Mouse (Mus musculus): ENCODE results near the gene Senp3.
"Not testable (repeated sequence)": the region's sequence is repeated elsewhere in the genome, so short reads cannot be mapped to it uniquely, and the experiment has no call there.

Senp3 gene

DNA sequence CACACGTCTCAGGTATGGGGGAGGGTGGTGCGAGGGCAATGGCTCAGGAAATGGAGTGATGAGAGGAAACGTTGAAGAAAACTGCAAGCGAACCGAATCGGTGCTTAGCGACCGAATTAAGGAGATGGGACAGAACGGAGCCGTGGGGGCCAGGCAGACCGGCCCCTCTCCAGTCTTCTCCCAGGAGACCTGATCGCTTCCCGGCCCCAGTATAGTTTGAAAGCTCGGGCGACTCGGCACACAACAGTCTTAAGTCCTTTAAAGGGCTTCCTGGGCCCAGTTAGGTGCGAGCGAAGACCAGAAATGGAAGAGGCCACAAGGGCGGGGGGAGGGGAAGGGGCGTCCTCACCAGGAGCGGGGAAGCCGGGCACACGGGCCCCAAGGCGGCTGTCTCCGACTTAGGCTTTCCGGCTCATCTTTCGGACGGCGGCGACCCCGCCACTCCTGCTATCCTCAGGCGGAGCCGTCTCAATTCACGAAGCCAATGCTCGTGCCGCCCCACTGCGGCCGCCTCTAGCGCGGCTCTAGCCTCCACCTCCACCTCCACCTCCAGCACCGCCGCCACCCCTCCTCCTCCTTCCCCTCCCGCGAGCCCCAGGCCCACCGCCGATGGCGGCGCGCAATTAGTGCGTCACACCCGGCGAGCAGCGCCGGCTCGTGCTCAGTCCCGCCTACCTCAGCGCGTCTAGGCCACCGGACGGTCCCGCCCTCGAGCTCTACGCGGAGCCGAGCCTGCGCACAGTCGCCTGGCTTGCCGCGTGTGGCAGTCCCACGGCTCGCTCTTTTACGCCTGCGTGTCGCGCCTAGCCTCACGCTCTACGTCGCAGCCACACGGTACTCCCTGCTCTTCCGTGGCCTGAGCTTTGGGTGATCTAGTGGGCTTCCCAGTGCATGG, at the start of gene Senp3:
Gene Senp3 (minus strand): TSS at position 771 of the 895 bp plus-strand sequence.
- in situ Hi-C loops (cut with MboI) = no loop called here

DNA sequence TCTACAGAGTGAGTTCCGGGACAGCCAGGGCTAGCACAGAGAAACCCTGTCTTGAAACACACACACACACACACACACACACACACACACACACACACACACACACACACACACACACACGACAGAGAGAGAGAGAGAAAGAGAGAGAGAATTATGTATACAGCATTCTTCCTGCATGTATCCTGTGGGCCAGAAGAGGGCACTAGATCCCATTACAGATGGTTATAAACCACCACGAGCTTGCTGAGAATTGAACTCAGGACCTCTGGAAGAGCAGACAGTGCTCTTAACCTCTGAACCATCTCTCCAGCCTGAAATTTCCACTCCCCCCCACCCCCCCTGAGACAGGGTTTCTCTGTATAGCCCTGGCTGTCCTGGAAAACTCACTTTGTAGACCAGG, 49.5 kb upstream of the Senp3 start:
- in situ Hi-C loops (cut with MboI) = not testable (repeated sequence)

GRCm38 (mm10) chr11:69729063-69729462, 47.2 kb upstream of the Senp3 start:
- in situ Hi-C loops (cut with MboI) = no loop called here

DNA sequence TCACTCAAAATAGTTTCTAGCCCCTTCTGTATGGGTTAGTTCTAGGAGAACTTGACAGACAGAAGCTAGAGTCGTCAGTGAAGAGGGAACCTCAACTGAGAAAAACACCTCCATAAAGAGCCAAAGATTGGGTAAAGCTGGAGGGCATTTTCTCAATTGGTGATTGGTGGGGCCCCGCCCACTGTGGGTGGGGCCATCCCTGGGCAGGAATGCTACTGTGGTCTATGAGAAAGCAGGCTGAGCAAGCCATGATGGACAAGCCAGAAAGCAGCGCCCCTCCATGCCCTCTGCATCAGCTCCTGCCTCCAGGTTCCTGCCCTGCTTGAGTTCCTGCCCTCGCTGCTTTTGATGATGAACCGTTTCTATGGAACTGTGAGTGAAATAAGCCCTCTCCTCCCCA, 44.1 kb upstream of the Senp3 start:
- in situ Hi-C loops (cut with MboI) = no loop called here

GRCm38 (mm10) chr11:69723074-69723473, 41.2 kb upstream of the Senp3 start:
- in situ Hi-C loops (cut with MboI) = no loop called here

DNA sequence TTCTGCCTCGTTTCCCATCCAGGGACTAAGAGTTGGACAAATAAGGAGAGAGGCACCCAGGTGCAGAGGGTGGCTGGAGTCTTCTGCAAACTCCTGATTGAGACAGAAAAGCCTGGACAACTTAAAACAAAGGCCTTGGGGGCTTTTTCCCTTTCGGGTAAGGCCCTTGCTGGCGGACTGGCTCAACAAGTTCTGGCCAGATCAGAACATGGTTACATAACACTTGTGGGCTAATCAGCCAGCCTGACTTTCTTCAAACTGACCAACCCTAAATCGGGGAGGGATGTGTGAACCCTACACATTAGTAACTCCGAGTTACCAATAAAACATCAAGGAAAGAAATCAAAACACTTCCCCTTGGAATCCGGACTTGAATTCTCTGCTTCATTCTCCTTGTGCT, 39.0 kb upstream of the Senp3 start:
- in situ Hi-C loops (cut with MboI) = no loop called here

DNA sequence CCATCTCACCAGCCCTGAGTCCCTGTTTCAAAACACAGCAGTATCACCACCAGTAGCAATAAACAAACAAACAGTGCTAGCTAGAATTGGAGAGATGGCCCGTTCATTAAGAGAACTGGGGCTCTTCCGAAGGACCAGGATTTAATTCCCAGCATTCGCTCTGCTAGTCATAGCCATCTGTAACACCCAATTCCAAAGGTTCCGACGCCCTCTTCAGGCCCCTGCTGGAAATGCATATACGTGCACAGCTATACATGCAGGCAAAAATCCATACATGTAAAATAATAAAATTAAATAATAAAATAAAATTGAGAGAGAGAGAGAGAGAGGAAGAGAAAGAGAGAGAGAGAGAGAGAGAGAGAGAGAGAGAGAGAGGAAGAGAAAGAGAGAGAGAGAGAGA, 37.5 kb upstream of the Senp3 start:
- in situ Hi-C loops (cut with MboI) = no loop called here

DNA sequence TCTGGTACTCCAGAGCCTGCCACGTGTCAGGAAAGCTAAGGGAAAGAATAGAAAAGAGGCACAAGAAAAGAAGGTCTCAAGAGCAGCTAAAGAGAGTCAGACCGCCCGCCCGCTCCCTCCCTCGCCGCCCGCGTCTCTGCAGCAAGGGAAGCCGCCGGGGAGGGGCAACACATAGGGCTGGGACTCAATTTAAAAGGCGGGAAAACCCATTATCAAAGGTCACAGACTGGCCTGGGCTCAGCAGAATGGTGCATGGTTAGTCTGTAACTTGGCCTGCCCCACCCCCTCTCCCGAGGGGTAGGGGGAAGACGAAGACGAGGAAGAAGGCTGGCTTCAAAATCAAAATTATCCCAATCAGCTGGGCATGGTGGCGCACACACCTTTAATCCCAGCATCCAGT, 36.8 kb upstream of the Senp3 start:
- in situ Hi-C loops (cut with MboI) = no loop called here

GRCm38 (mm10) chr11:69716953-69717352, 35.1 kb upstream of the Senp3 start:
- in situ Hi-C loops (cut with MboI) = no loop called here

GRCm38 (mm10) chr11:69715929-69716328, 34.0 kb upstream of the Senp3 start:
- in situ Hi-C loops (cut with MboI) = no loop called here

DNA sequence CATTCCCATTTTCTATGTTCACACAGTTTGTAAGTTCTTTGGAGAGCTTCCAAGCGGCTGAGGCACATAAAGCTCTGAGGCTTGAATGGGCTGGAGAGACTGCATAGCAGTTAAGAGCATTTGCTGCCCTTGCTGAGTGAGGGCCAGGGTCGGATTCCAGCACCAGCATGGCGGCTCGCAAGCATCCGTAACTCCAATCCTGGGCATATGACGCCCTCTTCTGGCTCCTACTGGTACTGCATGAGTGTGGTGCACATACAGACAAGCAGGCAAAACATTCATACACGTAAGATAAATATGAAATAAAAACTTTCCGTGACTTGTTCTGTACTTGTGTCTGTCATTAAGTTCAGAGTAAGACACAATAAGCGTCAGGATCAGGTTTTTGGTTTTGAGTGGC, 33.6 kb upstream of the Senp3 start:
- in situ Hi-C loops (cut with MboI) = no loop called here

DNA sequence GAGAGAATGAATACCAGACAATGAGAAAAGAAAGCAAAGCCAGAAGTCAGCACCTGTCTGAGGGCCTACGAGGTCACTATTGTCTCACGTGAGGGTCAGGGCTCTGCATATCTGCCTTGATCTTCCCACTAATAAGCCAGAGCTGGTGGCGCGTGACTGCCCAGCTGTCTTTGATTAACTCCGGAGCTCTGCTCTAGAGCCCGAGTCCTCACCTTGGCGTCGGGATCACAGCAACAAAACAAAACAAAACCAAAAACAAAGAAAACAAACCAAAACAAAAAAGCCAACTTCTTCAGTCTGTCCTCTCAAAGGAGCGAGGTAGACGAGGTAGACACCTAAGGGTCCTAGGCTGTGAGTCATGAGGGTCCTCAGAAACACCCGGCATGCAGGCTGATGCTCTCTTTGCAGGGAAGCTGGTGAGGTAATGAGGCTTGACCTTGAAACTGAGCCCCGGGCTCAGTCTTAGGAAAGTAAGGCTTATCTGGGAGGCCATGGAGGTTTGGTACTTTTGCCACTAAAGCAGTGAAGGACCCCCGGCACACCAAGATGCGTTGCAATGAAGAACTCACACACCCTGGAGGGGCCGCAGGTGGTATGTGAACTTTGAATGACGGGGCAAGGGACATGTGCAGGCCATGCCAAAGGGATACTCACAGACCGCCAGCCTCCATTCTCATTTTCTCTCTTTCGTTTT, 32.9 kb upstream of the Senp3 start:
- in situ Hi-C loops (cut with MboI) = no loop called here

DNA sequence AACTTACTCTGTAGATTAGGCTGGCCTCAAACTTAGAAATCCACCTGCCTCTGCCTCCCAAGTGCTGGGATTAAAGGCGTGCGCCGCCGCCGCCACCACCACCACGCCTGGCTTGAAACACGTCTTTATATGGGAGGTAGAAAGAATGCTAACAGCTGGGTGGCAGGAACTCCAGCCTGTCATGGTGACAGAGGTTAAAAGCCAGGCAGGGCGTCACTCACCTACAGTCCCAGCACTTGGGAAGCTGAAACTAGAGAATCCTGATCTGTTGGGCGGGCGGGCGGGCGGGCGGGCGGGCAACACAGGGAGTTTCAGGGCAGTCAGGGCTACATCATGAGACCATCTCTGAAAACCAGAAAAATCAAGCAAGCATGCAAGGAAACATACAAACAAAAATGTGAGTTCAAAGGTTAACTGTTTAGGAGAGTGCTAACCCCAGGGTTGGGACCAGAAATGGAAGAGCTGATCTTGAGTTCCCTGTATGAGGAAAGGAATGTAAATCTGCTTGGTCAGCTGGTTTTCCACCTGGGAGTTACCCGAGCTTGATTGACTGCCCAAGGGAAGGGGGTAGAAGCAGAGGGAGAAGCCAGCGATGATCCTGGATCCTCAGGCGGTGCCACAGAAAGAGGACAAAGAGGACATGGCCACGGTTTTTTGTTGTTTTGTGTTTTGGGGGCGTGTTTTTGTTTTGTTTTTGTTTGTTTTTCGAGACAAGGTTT, 31.2 kb upstream of the Senp3 start:
- in situ Hi-C loops (cut with MboI) = no loop called here

- in situ Hi-C loops (cut with MboI) = no loop called here
Observed at GRCm38 (mm10) chr11:69711082-69711481, 29.2 kb upstream of the Senp3 start.

GRCm38 (mm10) chr11:69710470-69710869, 28.6 kb upstream of the Senp3 start:
- in situ Hi-C loops (cut with MboI) = no loop called here

DNA sequence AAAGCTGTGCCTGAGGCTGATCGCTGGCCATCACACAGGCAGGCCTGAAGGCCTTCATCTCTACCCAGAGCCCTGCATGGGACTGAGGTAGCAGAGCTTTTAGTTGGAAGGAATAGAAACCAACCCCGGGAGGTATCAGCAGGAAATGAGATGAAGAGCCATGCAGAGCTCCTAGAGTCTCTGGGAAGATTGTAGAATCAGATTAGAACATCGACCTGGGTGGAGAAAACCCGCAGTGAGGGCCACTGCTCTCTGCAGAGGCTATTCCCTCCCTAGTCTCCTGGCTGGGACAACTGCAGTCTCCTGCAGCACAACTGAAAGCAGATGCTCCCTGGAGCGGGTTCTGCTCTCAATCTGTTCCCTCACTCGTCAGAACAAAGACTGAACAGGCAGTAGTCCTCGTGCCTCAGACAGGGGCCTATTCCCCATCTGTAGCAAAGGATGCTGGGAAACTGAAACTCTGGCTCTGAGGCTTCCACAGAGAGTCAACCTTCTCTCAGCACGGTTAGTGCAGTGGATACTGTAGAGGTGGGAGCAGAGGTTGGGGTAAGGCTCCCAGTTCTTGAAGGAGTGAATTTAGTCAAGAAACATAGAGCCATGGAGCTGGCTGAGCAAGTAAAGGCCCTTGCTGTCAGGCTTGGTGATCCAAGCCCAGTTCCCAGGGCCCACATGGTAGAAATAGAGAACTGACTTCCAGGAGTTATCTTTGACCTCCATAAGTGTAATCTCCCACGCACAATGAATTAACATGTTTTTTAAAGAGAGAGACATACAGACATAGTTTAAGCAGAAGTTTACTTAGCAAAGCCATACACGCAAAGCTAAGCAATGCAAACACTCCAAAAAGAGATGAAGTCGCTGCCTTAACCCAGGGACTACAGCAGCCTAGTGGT, 27.9 kb upstream of the Senp3 start:
- in situ Hi-C loops (cut with MboI) = no loop called here

DNA sequence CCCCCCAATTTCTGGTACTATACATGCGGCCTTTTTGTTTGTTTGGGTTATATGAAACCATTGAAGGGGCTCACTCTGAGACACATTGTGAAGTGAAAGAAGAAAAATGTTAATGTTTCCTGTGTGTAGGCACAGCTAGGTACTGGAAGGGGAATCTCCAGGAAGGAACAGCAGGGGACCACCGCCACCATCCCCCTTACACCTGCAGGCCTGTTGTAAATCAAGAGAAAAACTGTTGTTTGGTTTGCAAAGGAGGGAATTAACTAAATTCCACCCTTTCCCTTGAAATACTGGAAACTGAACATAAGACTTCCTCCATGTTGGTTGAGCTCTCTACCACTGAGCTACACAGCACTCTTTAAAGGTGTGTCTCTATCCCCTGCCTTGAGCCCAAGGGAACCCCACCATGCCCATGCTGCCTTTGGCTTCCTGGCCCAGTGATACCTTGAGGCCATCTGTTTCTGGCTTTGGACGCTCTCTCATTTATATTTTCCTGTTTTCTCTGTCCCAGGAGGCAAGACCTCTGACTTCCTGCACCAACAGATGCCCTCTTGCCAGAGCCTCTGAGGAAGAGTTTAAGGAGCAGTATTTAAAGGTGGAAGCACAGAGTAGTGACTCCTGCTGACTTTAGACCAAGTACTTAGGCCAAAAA, 26.9 kb upstream of the Senp3 start:
- in situ Hi-C loops (cut with MboI) = no loop called here

- in situ Hi-C loops (cut with MboI) = no loop called here
Observed at GRCm38 (mm10) chr11:69707873-69708381, 26.0 kb upstream of the Senp3 start.

DNA sequence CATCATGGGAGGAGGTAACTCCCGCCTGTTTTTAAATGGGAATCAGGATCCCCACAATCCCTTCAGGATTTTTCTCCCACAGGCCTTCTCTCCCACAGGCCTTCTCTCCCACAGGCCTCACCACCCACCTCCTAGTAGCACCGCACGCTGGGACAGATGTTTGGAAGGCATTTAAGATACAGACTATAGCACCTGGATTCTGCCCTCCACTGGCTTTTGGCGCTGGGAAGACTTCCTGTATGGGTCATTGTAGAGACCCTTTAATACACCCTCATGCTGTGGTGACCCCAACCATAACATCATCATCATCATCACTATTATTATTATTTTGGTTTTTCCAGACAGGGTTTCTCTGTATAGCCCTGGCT, 25.6 kb upstream of the Senp3 start:
- in situ Hi-C loops (cut with MboI) = no loop called here

GRCm38 (mm10) chr11:69706775-69707479, 25.0 kb upstream of the Senp3 start:
- in situ Hi-C loops (cut with MboI) = no loop called here
